Mouse (Mus musculus): ENCODE measurements at regions not wholly inside any gene's neighbourhood (a gene's known extent, or its start where the extent isn't known, plus 50 kb on each side); places are given as distances from the start of the nearest gene placed in this dataset.

DNA sequence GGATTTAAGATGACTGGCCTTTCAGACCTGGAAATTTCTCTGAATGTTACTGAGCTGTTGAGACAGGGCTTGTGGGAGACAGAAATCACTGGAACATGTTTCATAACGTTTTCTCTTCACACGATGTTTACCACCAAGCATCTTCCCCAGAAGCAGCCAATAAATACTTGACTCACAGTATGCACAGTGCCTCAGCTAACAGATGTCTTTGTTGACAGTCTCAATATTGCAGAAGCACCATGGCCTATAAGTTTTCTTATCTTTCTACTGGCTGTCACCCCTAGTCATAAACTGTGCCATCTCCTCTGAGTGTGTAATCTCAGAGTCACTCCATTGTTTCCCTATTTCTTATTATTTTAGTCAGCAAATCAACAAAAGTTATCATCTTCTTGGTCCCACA, 187.9 kb upstream of the Gm38303 start:
- DNase-seq: no peak

DNA sequence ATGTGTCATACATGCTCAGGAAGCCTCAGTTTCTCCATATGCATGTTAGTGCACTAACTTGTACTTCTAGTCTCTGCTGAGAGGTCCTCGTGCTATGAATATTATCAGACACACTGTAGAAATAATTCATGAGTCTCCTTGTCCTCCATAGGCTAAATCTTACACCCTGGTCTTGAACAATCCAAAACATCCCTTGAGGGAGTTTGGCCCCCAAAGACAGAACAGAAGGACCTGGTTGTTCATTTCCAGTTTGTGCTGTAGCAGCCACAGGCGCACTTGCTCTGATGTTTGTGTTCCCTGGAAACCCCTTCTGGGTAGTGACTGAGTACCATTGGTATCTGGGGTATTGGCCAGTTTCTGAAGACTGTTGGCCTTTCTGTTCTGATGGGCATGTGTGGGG, 176.7 kb upstream of the Gm38303 start:
- DNase-seq: no peak

DNA sequence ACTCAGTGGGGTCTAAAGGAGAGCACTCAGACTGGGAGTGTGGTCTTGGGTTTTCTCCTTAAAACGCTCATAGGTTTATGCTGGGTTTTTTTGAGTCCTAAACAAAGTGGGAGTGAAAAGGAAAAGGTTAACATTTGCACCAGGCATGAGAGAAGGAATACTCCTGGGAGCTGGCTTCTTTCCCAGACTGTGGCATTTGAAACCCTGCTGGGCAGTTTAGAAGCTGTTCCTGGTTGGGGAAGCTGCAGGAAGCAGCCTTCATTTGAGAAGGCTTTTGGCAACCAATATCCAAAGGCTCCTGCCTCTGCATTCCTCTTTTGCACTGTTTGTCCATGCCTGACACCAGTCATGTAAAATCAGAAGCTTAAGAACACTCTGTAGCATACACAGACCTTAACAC, 175.9 kb upstream of the Gm38303 start:
- peak; percentile 3 for DNase-seq

All from layer of hippocampus, adult 9-11 months (tissue).